8 mouse cellular contexts compared by ENCODE assay signal in the genomic region with DNA sequence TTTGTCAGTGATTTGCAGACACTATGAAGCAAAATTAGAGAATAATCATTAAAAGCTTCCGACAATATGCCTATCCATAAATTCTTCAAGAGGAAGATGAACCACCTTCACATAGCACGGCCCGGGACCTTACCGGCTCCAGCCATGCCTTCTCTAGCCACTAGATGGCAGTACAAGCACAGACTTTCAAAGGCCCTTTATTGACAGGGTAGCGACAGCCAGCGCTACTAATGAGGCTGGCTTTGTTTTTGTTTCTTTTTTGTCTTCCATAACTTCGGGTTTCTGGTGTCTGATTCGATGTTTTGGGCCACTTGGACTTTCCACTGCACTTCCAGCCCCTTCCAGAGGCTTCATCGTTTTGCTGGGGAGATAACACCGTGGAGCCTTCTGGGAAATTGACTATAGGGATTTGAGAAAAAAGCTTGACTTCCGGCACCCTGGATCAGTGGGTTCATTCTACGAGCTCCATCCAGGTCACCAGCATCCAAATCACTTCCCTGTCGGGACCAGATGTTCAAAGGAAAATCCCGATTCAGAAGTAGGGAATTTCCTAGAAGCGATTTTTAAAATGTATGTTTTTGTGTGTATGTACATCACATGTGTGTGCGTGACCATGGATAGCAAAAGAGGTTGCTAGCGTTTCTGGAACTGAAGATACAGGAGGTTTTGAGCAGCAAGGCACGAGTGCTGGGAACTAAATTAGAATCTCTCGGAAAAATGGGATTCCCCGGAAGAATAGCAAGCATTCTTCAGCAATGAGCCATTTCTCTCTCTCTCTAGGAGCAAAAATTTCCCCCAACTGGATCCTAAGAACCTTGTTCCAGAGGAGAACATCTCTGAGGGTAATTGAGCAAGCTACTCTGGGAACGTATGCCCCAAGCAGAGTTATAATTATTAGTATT.
A peak's percentile ranks its signal among the peaks of the same experiment; 100 is the strongest.
DNase-seq lines count a peak whose midpoint lies in the region; ATAC-seq and TF ChIP-seq lines count a peak whose summit lies in the region.

No protein-coding gene starts in this region.

- DNase-seq in CD4-positive, CD25-positive, alpha-beta regulatory T cell, adult 2 months (ENCODE audit: low read depth, low spot score), result peak; percentile 92
- DNase-seq in brain, embryonic 18.5 days (ENCODE audit: low read depth, low spot score), result peak; percentile 64
- DNase-seq in kidney, postnatal 10 days, result peak; percentile 90
- peak; percentile 76 for DNase-seq in liver, embryonic 11.5 days (ENCODE audit: low spot score)
- peak; percentile 73 to 90 for DNase-seq in spleen, postnatal 4 days (ENCODE audit: low spot score in 2 of 2)

- H3K9me3 ChIP-seq in heart, embryonic 14.5 days (ENCODE audit: control insufficient read depth, low read length), result no peaks in the 10 kb centered on the region
- H3K9me3 ChIP-seq in liver, embryonic 11.5 days (ENCODE audit: control insufficient read depth, low read length), result no peaks in the 10 kb centered on the region

- H3K79me2 ChIP-seq in myocyte (ENCODE audit: control insufficient read depth, insufficient read depth), result no peaks in the 10 kb centered on the region

- peak overlapping the region; percentile 51 to 65 for H3K4me3 ChIP-seq in heart, embryonic 14.5 days (ENCODE audit: control insufficient read depth in 1 of 2, insufficient read depth in 1 of 2, low read depth in 1 of 2, low read length in 2 of 2)
- H3K4me3 ChIP-seq in liver, embryonic 11.5 days (ENCODE audit: low read depth, low read length), result peak overlapping the region; percentile 45
- H3K4me3 ChIP-seq in myocyte, result peak overlapping the region; percentile 17

- H3K9ac ChIP-seq in heart, embryonic 14.5 days (ENCODE audit: low read length), result peak overlapping the region; percentile 75
- peak overlapping the region; percentile 42; the same call in 1 of the 2 replicates for H3K9ac ChIP-seq in liver, embryonic 11.5 days (ENCODE audit: low read depth, low read length)

- no peak overlapping the region for H3ac ChIP-seq in myocyte (ENCODE audit: control insufficient read depth, insufficient read length)

- H3K27me3 ChIP-seq in heart, embryonic 14.5 days (ENCODE audit: control insufficient read depth, insufficient read depth, low read length), result no peaks in the 10 kb centered on the region
- no peaks in the 10 kb centered on the region for H3K27me3 ChIP-seq in liver, embryonic 11.5 days (replicated peaks; ENCODE audit: control insufficient read depth, insufficient read depth, low read length)
- H3K27me3 ChIP-seq in myocyte (ENCODE audit: control insufficient read depth, insufficient read depth, insufficient read length), result no peaks in the 10 kb centered on the region

- H3K36me3 ChIP-seq in heart, embryonic 14.5 days (ENCODE audit: control insufficient read depth, insufficient read depth, low read length), result no peaks in the 10 kb centered on the region
- no peaks in the 10 kb centered on the region for H3K36me3 ChIP-seq in liver, embryonic 11.5 days (ENCODE audit: control insufficient read depth, insufficient read depth, low read length)
- H3K36me3 ChIP-seq in myocyte (ENCODE audit: control insufficient read depth, insufficient read depth), result no peaks in the 10 kb centered on the region

- no peak overlapping the region for H3K27ac ChIP-seq in heart, embryonic 14.5 days (replicated peaks in 1 of 2; ENCODE audit: control insufficient read depth in 1 of 2, insufficient read depth in 1 of 2, low read depth in 2 of 2, low read length in 2 of 2)
- no peak overlapping the region for H3K27ac ChIP-seq in liver, embryonic 11.5 days (ENCODE audit: low read depth, low read length)

- TF ChIP-seq POLR2A in myocyte (IDR thresholded peaks at IDR 0.05; ENCODE audit: insufficient read length, low read depth), result no peak

- H3K4me1 ChIP-seq in heart, embryonic 14.5 days (ENCODE audit: control insufficient read depth in 2 of 2, insufficient read depth in 2 of 2, low read length in 2 of 2), result peaks cover 0 to 9% of the 10 kb centered on the region in 2 experiments; a peak in 2 of 4 replicates
- no peaks in the 10 kb centered on the region for H3K4me1 ChIP-seq in liver, embryonic 11.5 days (replicated peaks; ENCODE audit: control insufficient read depth, insufficient read depth, low read length)

- 16% methylated on average over 21 of the region's 21 CpGs for WGBS in heart, embryonic 14.5 days
- 26% methylated on average over 21 of the region's 21 CpGs for WGBS in liver, embryonic 11.5 days

- ATAC-seq in erythroid progenitor cell, adult 5-6 weeks (replicated peaks; ENCODE audit: low FRiP score, poor library complexity, severe bottlenecking), result peak; percentile 83
- ATAC-seq in heart, embryonic 14.5 days (ENCODE audit: insufficient number of reproducible peaks, insufficient read depth, low FRiP score, low read depth), result no peak
- ATAC-seq in liver, embryonic 11.5 days (replicated peaks; ENCODE audit: low FRiP score), result peak; percentile 78

- H3K4me2 ChIP-seq in heart, embryonic 14.5 days (ENCODE audit: low read length), result peak overlapping the region; percentile 79
- H3K4me2 ChIP-seq in liver, embryonic 11.5 days, result peak overlapping the region; percentile 76
- peak overlapping the region; percentile 96 for H3K4me2 ChIP-seq in myocyte (ENCODE audit: low read depth)

TF ChIP-seq in myocyte, 11 proteins besides CTCF, POLR2A, EP300 and RAD21:
- TF ChIP-seq POLR2AphosphoS2 (IDR thresholded peaks at IDR 0.05; ENCODE audit: insufficient read length, low read depth), result no peak
- TF ChIP-seq MAX (IDR thresholded peaks at IDR 0.05; ENCODE audit: low read depth), result no peak
- no peak for TF ChIP-seq TCF12 (IDR thresholded peaks at IDR 0.05; ENCODE audit: insufficient read depth, poor library complexity, severe bottlenecking)
- TF ChIP-seq USF1 (IDR thresholded peaks at IDR 0.05; ENCODE audit: low read depth), result no peak
- no peak for TF ChIP-seq MYOG (IDR thresholded peaks at IDR 0.05; ENCODE audit: control insufficient read depth in 1 of 3, insufficient read depth in 1 of 3, insufficient read length in 2 of 3, low read depth in 2 of 3)
- TF ChIP-seq CEBPB (IDR thresholded peaks at IDR 0.05; ENCODE audit: insufficient read depth, poor library complexity, severe bottlenecking), result no peak
TF ChIP-seq in myocyte: peak in this region for 0.
